Mouse (Mus musculus): ENCODE measurements around the gene AY761184. TPM values are rescaled to one million over a fixed set of nuclear protein-coding genes. Genes with fewer than 3 reads are reported as not detected.
"Not testable (repeated sequence)": the region's sequence is repeated elsewhere in the genome, so short reads cannot be mapped to it uniquely, and the experiment has no call there.

AY761184 gene
- polyA plus RNA-seq (2015; fragmentation: Nextera tagmentation; extraction: Ambion mirVana), result 0.69 and 1.0 TPM in 2 replicates

- H3K36me3 ChIP-seq (ENCODE audit: control insufficient read depth, insufficient read depth); ATAC-seq; H3K27me3 ChIP-seq (replicated peaks; ENCODE audit: control insufficient read depth, insufficient read depth, low read length); H3K4me3 ChIP-seq (ENCODE audit: low read depth, low read length); H3K4me1 ChIP-seq (replicated peaks; ENCODE audit: control insufficient read depth, insufficient read depth, low read length); H3K27ac ChIP-seq (ENCODE audit: low read depth, low read length); H3K9me3 ChIP-seq (ENCODE audit: control insufficient read depth); H3K4me2 ChIP-seq (replicated peaks; ENCODE audit: low read depth); H3K9ac ChIP-seq (ENCODE audit: low read depth, low read length): not testable (repeated sequence)
- WGBS, result 84% methylated on average over 2 of the region's 2 CpGs
Observed at GRCm38 (mm10) chr8:21703545-21703944, at the start of gene AY761184. Gene AY761184, minus strand, starts transcription at chr8:21703645.

GRCm38 (mm10) chr8:21665497-21665896, 37.9 kb downstream of the AY761184 start, which contains the start of gene Defa34:
Gene Defa34, plus strand, starts transcription at chr8:21665797.
- not testable (repeated sequence) for H3K36me3 ChIP-seq (ENCODE audit: control insufficient read depth, insufficient read depth); H3K4me1 ChIP-seq (replicated peaks; ENCODE audit: control insufficient read depth, insufficient read depth, low read length); H3K9ac ChIP-seq (ENCODE audit: low read depth, low read length); H3K9me3 ChIP-seq (ENCODE audit: control insufficient read depth); ATAC-seq; H3K4me3 ChIP-seq (ENCODE audit: low read depth, low read length); H3K27ac ChIP-seq (ENCODE audit: low read depth, low read length); H3K27me3 ChIP-seq (replicated peaks; ENCODE audit: control insufficient read depth, insufficient read depth, low read length); H3K4me2 ChIP-seq (replicated peaks; ENCODE audit: low read depth)
- 83% methylated on average over 1 of the region's 1 CpGs for WGBS

GRCm38 (mm10) chr8:21655480-21655879, 48.0 kb downstream of the AY761184 start, which contains the start of gene Defa17:
Gene Defa17, plus strand, starts transcription at chr8:21655780.
- not testable (repeated sequence) for H3K9ac ChIP-seq (ENCODE audit: low read depth, low read length); H3K27ac ChIP-seq (ENCODE audit: low read depth, low read length); H3K4me2 ChIP-seq (replicated peaks; ENCODE audit: low read depth); H3K4me3 ChIP-seq (ENCODE audit: low read depth, low read length); H3K9me3 ChIP-seq (ENCODE audit: control insufficient read depth); H3K36me3 ChIP-seq (ENCODE audit: control insufficient read depth, insufficient read depth); H3K27me3 ChIP-seq (replicated peaks; ENCODE audit: control insufficient read depth, insufficient read depth, low read length); ATAC-seq; H3K4me1 ChIP-seq (replicated peaks; ENCODE audit: control insufficient read depth, insufficient read depth, low read length)
- no CpG with 5 or more reads among the region's 2 CpGs for WGBS

Other genes with a start within 250 kb of the AY761184 start
- 2.2 and 2.3 TPM in 2 replicates for gene Gm7849, start 247.1 kb downstream of the AY761184 start, polyA plus RNA-seq (2015; fragmentation: Nextera tagmentation; extraction: Ambion mirVana)
- 1.1 and 1.4 TPM in 2 replicates for gene Defa20, start 194.4 kb downstream of the AY761184 start, polyA plus RNA-seq (2015; fragmentation: Nextera tagmentation; extraction: Ambion mirVana)
- gene Defa32, start 174.6 kb downstream of the AY761184 start, polyA plus RNA-seq (2015; fragmentation: Nextera tagmentation; extraction: Ambion mirVana), result not detected in 2 replicates
- 2.1 TPM in 1 of 2 replicates, not detected in the other for gene Defa37, start 138.3 kb downstream of the AY761184 start, polyA plus RNA-seq (2015; fragmentation: Nextera tagmentation; extraction: Ambion mirVana)
- not detected in 2 replicates for gene Defa28, start 120.6 kb downstream of the AY761184 start, polyA plus RNA-seq (2015; fragmentation: Nextera tagmentation; extraction: Ambion mirVana)
- 1.6 and 2.7 TPM in 2 replicates for gene Gm7861, start 109.1 kb downstream of the AY761184 start, polyA plus RNA-seq (2015; fragmentation: Nextera tagmentation; extraction: Ambion mirVana)
- gene Defa26, start 85.5 kb downstream of the AY761184 start, polyA plus RNA-seq (2015; fragmentation: Nextera tagmentation; extraction: Ambion mirVana), result 0.76 and 0.99 TPM in 2 replicates
- 298 and 318 TPM in 2 replicates for gene Defa17, start 47.9 kb downstream of the AY761184 start, polyA plus RNA-seq (2015; fragmentation: Nextera tagmentation; extraction: Ambion mirVana)
- not detected in 2 replicates for gene Defa34, start 37.8 kb downstream of the AY761184 start, polyA plus RNA-seq (2015; fragmentation: Nextera tagmentation; extraction: Ambion mirVana)
- gene Defa24, start 30.8 kb upstream of the AY761184 start, polyA plus RNA-seq (2015; fragmentation: Nextera tagmentation; extraction: Ambion mirVana), result 749 and 750 TPM in 2 replicates
- not detected in 2 replicates for gene Defb50, start 119.9 kb upstream of the AY761184 start, polyA plus RNA-seq (2015; fragmentation: Nextera tagmentation; extraction: Ambion mirVana)
- not detected in 2 replicates for gene Defb2, start 136.3 kb upstream of the AY761184 start, polyA plus RNA-seq (2015; fragmentation: Nextera tagmentation; extraction: Ambion mirVana)
- gene Defb10, start 155.3 kb upstream of the AY761184 start, polyA plus RNA-seq (2015; fragmentation: Nextera tagmentation; extraction: Ambion mirVana), result not detected in 2 replicates
- not detected in 2 replicates for gene Defb9, start 181.8 kb upstream of the AY761184 start, polyA plus RNA-seq (2015; fragmentation: Nextera tagmentation; extraction: Ambion mirVana)
- not detected in 2 replicates for gene Defb11, start 202.8 kb upstream of the AY761184 start, polyA plus RNA-seq (2015; fragmentation: Nextera tagmentation; extraction: Ambion mirVana)
- gene Defb15, start 229.1 kb upstream of the AY761184 start, polyA plus RNA-seq (2015; fragmentation: Nextera tagmentation; extraction: Ambion mirVana), result not detected in 2 replicates
- gene Defb35, start 234.7 kb upstream of the AY761184 start, polyA plus RNA-seq (2015; fragmentation: Nextera tagmentation; extraction: Ambion mirVana), result not detected in 2 replicates
- gene Defb13, start 243.1 kb upstream of the AY761184 start, polyA plus RNA-seq (2015; fragmentation: Nextera tagmentation; extraction: Ambion mirVana), result not detected in 2 replicates